Mouse (Mus musculus) spleen, adult 12 weeks (tissue): ENCODE measurements around the gene Crip3.

ENCODE experiments used
- DNase-seq: peaks from one replicate; pipeline ENCODE4 v3.0.0; 2022; ENCODE audit warnings: low spot score

Gene Crip3

GRCm38 (mm10) chr17:46455110-46455691 lies 26.5 kb downstream of the Crip3 start:
- DNase-seq = no peak

- peak; percentile 11 for DNase-seq
Observed at GRCm38 (mm10) chr17:46457791-46458190, 29.1 kb downstream of the Crip3 start.

GRCm38 (mm10) chr17:46458439-46458838 lies 29.7 kb downstream of the Crip3 start:
- DNase-seq = no peak

GRCm38 (mm10) chr17:46460673-46461072 lies 31.9 kb downstream of the Crip3 start:
- DNase-seq = no peak

GRCm38 (mm10) chr17:46461347-46461746 lies 32.6 kb downstream of the Crip3 start:
- DNase-seq = no peak

- DNase-seq = no peak
Observed at GRCm38 (mm10) chr17:46462226-46462625, 33.5 kb downstream of the Crip3 start.

- DNase-seq = no peak
Observed at GRCm38 (mm10) chr17:46467830-46468229, 39.1 kb downstream of the Crip3 start.

- no peak for DNase-seq
Observed at GRCm38 (mm10) chr17:46476601-46477000, 47.9 kb downstream of the Crip3 start.

- no peak for DNase-seq
Observed at GRCm38 (mm10) chr17:46477286-46477685, 48.6 kb downstream of the Crip3 start.
